Mouse (Mus musculus): ENCODE measurements around the gene Lrrtm4.

DNA sequence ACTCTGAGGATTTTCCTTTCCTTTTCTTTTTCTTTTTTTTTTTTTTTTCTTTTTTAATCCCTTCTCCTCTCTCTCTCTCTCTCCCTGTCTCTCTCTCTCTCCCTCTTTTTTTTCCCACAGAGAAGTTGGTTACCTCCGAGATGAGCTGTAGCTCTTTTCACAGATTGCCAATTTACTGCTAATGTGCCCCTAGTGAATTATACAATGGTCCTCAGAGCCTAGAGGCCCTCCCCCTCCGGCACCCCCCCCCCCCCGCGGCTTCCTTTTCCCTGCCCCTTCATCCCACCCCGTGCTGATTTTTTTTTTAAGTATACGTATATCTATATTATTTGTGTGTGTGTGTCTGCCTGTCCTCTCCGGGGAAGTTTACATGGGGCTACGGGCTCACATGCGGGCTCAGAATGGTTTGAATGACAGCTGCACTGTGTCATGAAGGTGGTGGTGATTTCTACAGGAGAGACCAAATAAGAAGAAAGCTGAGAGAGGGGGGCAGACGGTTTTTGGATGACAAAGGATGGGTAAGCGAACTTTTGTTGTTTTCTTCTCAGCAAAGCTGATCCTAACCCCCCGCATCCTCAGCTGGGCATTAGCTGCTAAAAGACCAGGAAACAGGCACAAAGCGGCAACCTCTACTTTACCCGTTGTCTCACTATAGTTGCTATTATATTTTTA is 648 bp downstream of the Lrrtm4 start:
- TF ChIP-seq POLR2A (IDR thresholded peaks at IDR 0.05; ENCODE audit: low read depth, low read length) (no peak), CTCF (IDR thresholded peaks at IDR 0.05; ENCODE audit: borderline replicate concordance, insufficient read depth, low read length) (no peak)

Data from embryonic fibroblast, embryonic 13.5 days (primary cell).